Mouse (Mus musculus): ENCODE results near the gene Ush1g. TPM values are rescaled to one million over a fixed set of nuclear protein-coding genes. Genes with fewer than 3 reads are reported as not detected.

Ush1g gene
- total and polyA plus RNA-seq, 3 experiments, result not detected

GRCm38 (mm10) chr11:115297214-115297826 lies 24.5 kb downstream of the Ush1g start, which contains the start of gene Fads6:
Fads6 (minus strand) TSS chr11:115297663.
- Histone ChIP-seq H3K36me3 (ENCODE audit: control insufficient read depth in 1 of 2, insufficient read depth in 2 of 2, low read length in 2 of 2) (no peaks in the 10 kb centered on the region), H3K4me3 (ENCODE audit: control insufficient read depth in 1 of 2, insufficient read depth in 1 of 2, low read depth in 2 of 2, low read length in 2 of 2) (peak within 1 kb of the TSS; percentile 63 to 72), H3K9me3 (replicated peaks; ENCODE audit: insufficient read depth, low read length) (no peaks in the 10 kb centered on the region), H3K4me1 (ENCODE audit: control insufficient read depth in 1 of 2, insufficient read depth in 2 of 2, low read length in 2 of 2) (no peaks in the 10 kb centered on the region; a peak in 1 of 4 replicates), H3K27ac (ENCODE audit: control insufficient read depth, low read depth, low read length) (no peak within 1 kb of the TSS), H3K9ac (ENCODE audit: control insufficient read depth, low read depth, low read length, poor library complexity, severe bottlenecking) (peak within 1 kb of the TSS; percentile 54), H3K79me2 (ENCODE audit: control insufficient read depth, insufficient read depth, low read length, poor library complexity) (no peaks in the 10 kb centered on the region), H3K27me3 (ENCODE audit: control insufficient read depth in 1 of 2, insufficient read depth in 2 of 2, low read length in 2 of 2) (no peaks in the 10 kb centered on the region)
- TF ChIP-seq MYC (IDR thresholded peaks at IDR 0.05; ENCODE audit: low read depth, low read length) (no peak), POLR2A (IDR thresholded peaks at IDR 0.05; ENCODE audit: control insufficient read depth in 1 of 2, insufficient read depth in 1 of 2, low read depth in 1 of 2, low read length in 2 of 2, poor library complexity in 1 of 2) (peak in 1 of 2 experiments; percentile 50; a peak in 1 of 4 replicates), CTCF (IDR thresholded peaks at IDR 0.05 in 2 of 3, conservative IDR thresholded peaks at IDR 0.05 in 1 of 3; ENCODE audit: control insufficient read depth in 1 of 3, insufficient read depth in 1 of 3, low read depth in 2 of 3, low read length in 3 of 3, poor library complexity in 1 of 3, severe bottlenecking in 1 of 3) (peak in 2 of 3 experiments; percentile 34 to 48; a peak in 4 of 6 replicates), CHD1 (IDR thresholded peaks at IDR 0.05; ENCODE audit: low read depth, low read length) (no peak), SMC3 (IDR thresholded peaks at IDR 0.05; ENCODE audit: low read depth, low read length) (peak; percentile 23; the same call in 1 of the 2 replicates), USF1 (IDR thresholded peaks at IDR 0.05; ENCODE audit: low read depth, low read length) (0 out of 2 replicates have a peak, but pooled peaks have one; percentile 30), MAFK (IDR thresholded peaks at IDR 0.05; ENCODE audit: borderline replicate concordance, low read depth, low read length) (no peak), RAD21 (IDR thresholded peaks at IDR 0.05; ENCODE audit: low read depth, low read length) (no peak; the same call in 1 of the 2 replicates), MYB (IDR thresholded peaks at IDR 0.05; ENCODE audit: low read depth, low read length) (no peak), ZNF384 (IDR thresholded peaks at IDR 0.05; ENCODE audit: low read depth, low read length) (no peak), SIN3A (IDR thresholded peaks at IDR 0.05; ENCODE audit: low read length) (peak; percentile 15; the same call in 1 of the 2 replicates), JUND (IDR thresholded peaks at IDR 0.05; ENCODE audit: low read depth, low read length) (no peak), NELFE (IDR thresholded peaks at IDR 0.05; ENCODE audit: low read depth, low read length) (peak; percentile 38; the same call in 1 of the 2 replicates), HCFC1 (IDR thresholded peaks at IDR 0.05; ENCODE audit: low read depth, low read length) (no peak), USF2 (IDR thresholded peaks at IDR 0.05; ENCODE audit: borderline replicate concordance in 1 of 2, insufficient read depth in 1 of 2, low read depth in 1 of 2, low read length in 2 of 2) (no peak), POLR2AphosphoS2 (IDR thresholded peaks at IDR 0.05; ENCODE audit: low read length) (no peak), UBTF (IDR thresholded peaks at IDR 0.05; ENCODE audit: borderline replicate concordance, insufficient read depth, low read depth, low read length) (0 out of 2 replicates have a peak, but pooled peaks have one; percentile 38)
- peak; percentile 82 for DNase-seq (ENCODE audit: low read depth, low spot score)

- Histone ChIP-seq H3K4me3 (ENCODE audit: control insufficient read depth in 1 of 2, insufficient read depth in 1 of 2, low read depth in 2 of 2, low read length in 2 of 2) (peak overlapping the region; percentile 63 to 72), H3K9ac (ENCODE audit: control insufficient read depth, low read depth, low read length, poor library complexity, severe bottlenecking) (peak overlapping the region; percentile 54), H3K27ac (ENCODE audit: control insufficient read depth, low read depth, low read length) (no peak overlapping the region), H3K9me3 (replicated peaks; ENCODE audit: insufficient read depth, low read length) (no peaks in the 10 kb centered on the region), H3K36me3 (ENCODE audit: control insufficient read depth in 1 of 2, insufficient read depth in 2 of 2, low read length in 2 of 2) (no peaks in the 10 kb centered on the region), H3K27me3 (ENCODE audit: control insufficient read depth in 1 of 2, insufficient read depth in 2 of 2, low read length in 2 of 2) (no peaks in the 10 kb centered on the region), H3K79me2 (ENCODE audit: control insufficient read depth, insufficient read depth, low read length, poor library complexity) (no peaks in the 10 kb centered on the region), H3K4me1 (ENCODE audit: control insufficient read depth in 1 of 2, insufficient read depth in 2 of 2, low read length in 2 of 2) (no peaks in the 10 kb centered on the region; a peak in 1 of 4 replicates)
- no peak for DNase-seq (ENCODE audit: low read depth, low spot score)
- TF ChIP-seq ELF1 (IDR thresholded peaks at IDR 0.05; ENCODE audit: low read depth, low read length), result no peak
- TF ChIP-seq JUND (IDR thresholded peaks at IDR 0.05; ENCODE audit: low read depth, low read length), result no peak
- no peak for TF ChIP-seq UBTF (IDR thresholded peaks at IDR 0.05; ENCODE audit: borderline replicate concordance, insufficient read depth, low read depth, low read length)
- TF ChIP-seq MXI1 (IDR thresholded peaks at IDR 0.05; ENCODE audit: low read depth, low read length), result no peak
- no peak for TF ChIP-seq MAZ (IDR thresholded peaks at IDR 0.05; ENCODE audit: low read depth, low read length)
- no peak for TF ChIP-seq TCF12 (IDR thresholded peaks at IDR 0.05; ENCODE audit: low read depth, low read length)
- TF ChIP-seq NELFE (IDR thresholded peaks at IDR 0.05; ENCODE audit: low read depth, low read length), result no peak
- no peak for TF ChIP-seq CHD1 (IDR thresholded peaks at IDR 0.05; ENCODE audit: low read depth, low read length)
- TF ChIP-seq GABPA (IDR thresholded peaks at IDR 0.05; ENCODE audit: low read depth, low read length), result no peak
- TF ChIP-seq NRF1 (IDR thresholded peaks at IDR 0.05; ENCODE audit: insufficient read depth, low read depth, low read length, poor library complexity, severe bottlenecking), result no peak
- no peak for TF ChIP-seq GATA1 (IDR thresholded peaks at IDR 0.05; ENCODE audit: low read depth, low read length)
- no peak for TF ChIP-seq MEF2A (IDR thresholded peaks at IDR 0.05; ENCODE audit: extremely low read depth, insufficient replicate concordance, low read depth, low read length, poor library complexity, severe bottlenecking)
- TF ChIP-seq BHLHE40 (IDR thresholded peaks at IDR 0.05; ENCODE audit: borderline replicate concordance, low read depth, low read length), result no peak
- TF ChIP-seq ZMIZ1 (IDR thresholded peaks at IDR 0.05; ENCODE audit: low read depth, low read length), result no peak
- TF ChIP-seq ZC3H11A (IDR thresholded peaks at IDR 0.05; ENCODE audit: low read depth, low read length), result no peak
Measured at GRCm38 (mm10) chr11:115296471-115297210, 25.2 kb downstream of the Ush1g start.

All from MEL (cell line).